Mouse (Mus musculus): ENCODE measurements at regions not wholly inside any gene's neighbourhood (a gene's known extent, or its start where the extent isn't known, plus 50 kb on each side); places are given as distances from the start of the nearest gene placed in this dataset.

GRCm38 (mm10) chr10:8998758-8999398 is 113.0 kb upstream of the Sash1 start:
- DNase-seq (ENCODE audit: low spot score in 2 of 2): no peak

GRCm38 (mm10) chr10:8998356-8998755 is 112.5 kb upstream of the Sash1 start:
- DNase-seq (ENCODE audit: low spot score in 2 of 2): no peak

- no peak for DNase-seq (ENCODE audit: low spot score in 2 of 2)
Observed at GRCm38 (mm10) chr10:8995097-8995496, 109.2 kb upstream of the Sash1 start.

- no peak for DNase-seq (ENCODE audit: low spot score in 2 of 2)
Observed at GRCm38 (mm10) chr10:8986339-8986738, 100.5 kb upstream of the Sash1 start.

GRCm38 (mm10) chr10:8983347-8983746 is 97.5 kb upstream of the Sash1 start:
- no peak for DNase-seq (ENCODE audit: low spot score in 2 of 2)

- DNase-seq (ENCODE audit: low spot score in 2 of 2): no peak
Observed at GRCm38 (mm10) chr10:8980568-8980967, 94.7 kb upstream of the Sash1 start.

- no peak for DNase-seq (ENCODE audit: low spot score in 2 of 2)
Observed at GRCm38 (mm10) chr10:8978595-8978994, 92.7 kb upstream of the Sash1 start.

GRCm38 (mm10) chr10:8973934-8974333 is 88.1 kb upstream of the Sash1 start:
- DNase-seq (ENCODE audit: low spot score in 2 of 2): peak in 1 of 2 experiments; percentile 16

GRCm38 (mm10) chr10:8972789-8973551 is 87.1 kb upstream of the Sash1 start:
- no peak for DNase-seq (ENCODE audit: low spot score in 2 of 2)

- no peak for DNase-seq (ENCODE audit: low spot score in 2 of 2)
Observed at GRCm38 (mm10) chr10:8970807-8971206, 84.9 kb upstream of the Sash1 start.

GRCm38 (mm10) chr10:8969586-8969985 is 83.7 kb upstream of the Sash1 start:
- DNase-seq (ENCODE audit: low spot score in 2 of 2): no peak

GRCm38 (mm10) chr10:8969016-8969415 is 83.1 kb upstream of the Sash1 start:
- no peak for DNase-seq (ENCODE audit: low spot score in 2 of 2)

- no peak for DNase-seq (ENCODE audit: low spot score in 2 of 2)
Observed at GRCm38 (mm10) chr10:8968276-8968923, 82.5 kb upstream of the Sash1 start.

- no peak for DNase-seq (ENCODE audit: low spot score in 2 of 2)
Observed at GRCm38 (mm10) chr10:8962921-8963320, 77.1 kb upstream of the Sash1 start.

GRCm38 (mm10) chr10:8960964-8961675 is 75.2 kb upstream of the Sash1 start:
- no peak for DNase-seq (ENCODE audit: low spot score in 2 of 2)

GRCm38 (mm10) chr10:8960275-8960960 is 74.5 kb upstream of the Sash1 start:
- no peak for DNase-seq (ENCODE audit: low spot score in 2 of 2)

GRCm38 (mm10) chr10:8955499-8956211 is 69.8 kb upstream of the Sash1 start:
- DNase-seq (ENCODE audit: low spot score in 2 of 2): no peak

- no peak for DNase-seq (ENCODE audit: low spot score in 2 of 2)
Observed at GRCm38 (mm10) chr10:8954003-8954402, 68.1 kb upstream of the Sash1 start.

- no peak for DNase-seq (ENCODE audit: low spot score in 2 of 2)
Observed at GRCm38 (mm10) chr10:8952922-8953321, 67.1 kb upstream of the Sash1 start.

GRCm38 (mm10) chr10:8951937-8952336 is 66.1 kb upstream of the Sash1 start:
- no peak for DNase-seq (ENCODE audit: low spot score in 2 of 2)

- no peak for DNase-seq (ENCODE audit: low spot score in 2 of 2)
Observed at GRCm38 (mm10) chr10:8951236-8951825, 65.5 kb upstream of the Sash1 start.
